12 mouse cellular contexts compared by ENCODE assay signal in genomic region chr9:52148831-52149230, GRCm38 (mm10). TPM values are rescaled to one million over a fixed set of nuclear protein-coding genes. Genes with fewer than 3 reads are reported as not detected.
A peak's percentile ranks its signal among the peaks of the same experiment; 100 is the strongest.
DNase-seq lines count a peak whose midpoint lies in the region; ATAC-seq and TF ChIP-seq lines count a peak whose summit lies in the region.
"Had no signal": no experiment of that assay in that cellular context is flagged by ENCODE, and none has a peak within 500 bp of the region (broad histone marks: within the 10 kb centered on the region; RNA-seq: fewer than 3 reads in every experiment).

No protein-coding gene starts in this region.

- peak overlapping the region; percentile 59 for H3K9ac ChIP-seq in forebrain, embryonic 16.5 days (replicated peaks; ENCODE audit: low read depth, low read length)
- H3K9ac ChIP-seq: limb, embryonic 15.5 days had no signal

- no peak overlapping the region; the same call in 1 of the 2 replicates for H3K4me3 ChIP-seq in layer of hippocampus, adult 2 months
- peak overlapping the region; percentile 48 for H3K4me3 ChIP-seq in forebrain, embryonic 16.5 days (replicated peaks; ENCODE audit: low read length)
- H3K4me3 ChIP-seq in midbrain, embryonic 10.5 days = peak overlapping the region; percentile 58
- no peak overlapping the region for H3K4me3 ChIP-seq in left cerebral cortex, adult 2 months
- H3K4me3 ChIP-seq: limb, embryonic 15.5 days had no signal

- peaks cover under 1% of the 10 kb centered on the region; the same call in 1 of the 2 replicates for H3K36me3 ChIP-seq in forebrain, embryonic 16.5 days (ENCODE audit: control insufficient read depth, insufficient read depth)
- peaks cover 8% of the 10 kb centered on the region for H3K36me3 ChIP-seq in midbrain, embryonic 10.5 days
- H3K36me3 ChIP-seq: limb, embryonic 15.5 days had no signal

- intact Hi-C loops in left cerebral cortex, adult 2 months (cut with DNase I) = no loop called here

- no peaks in the 10 kb centered on the region for H3K9me3 ChIP-seq in forebrain, embryonic 16.5 days (ENCODE audit: control insufficient read depth, low read length)
- H3K9me3 ChIP-seq in midbrain, embryonic 10.5 days (replicated peaks) = no peaks in the 10 kb centered on the region
- H3K9me3 ChIP-seq: limb, embryonic 15.5 days had no signal

- H3K4me2 ChIP-seq in forebrain, embryonic 16.5 days (ENCODE audit: low read length) = peak overlapping the region; percentile 55
- H3K4me2 ChIP-seq: limb, embryonic 15.5 days had no signal

- no peak for DNase-seq in layer of hippocampus, adult 2 months (ENCODE audit: low spot score in 2 of 2)
- DNase-seq in layer of hippocampus, postnatal 10 days (ENCODE audit: low spot score in 2 of 2) = no peak
- DNase-seq in midbrain, embryonic 10.5 days (ENCODE audit: low spot score) = no peak
- DNase-seq in testis, postnatal 14 days (ENCODE audit: low spot score) = no peak
- DNase-seq in left cerebral cortex, adult 2 months (ENCODE audit: extremely low spot score in 1 of 2, low spot score in 2 of 2) = no peak
- no peak for DNase-seq in testis, postnatal 10 days (ENCODE audit: low spot score)
- DNase-seq: kidney, postnatal 25 days; lung, postnatal 14 days; right cerebral cortex, postnatal 4 days had no signal

- WGBS in forebrain, embryonic 16.5 days = 10% methylated on average over 4 of the region's 4 CpGs
- WGBS in midbrain, embryonic 10.5 days = 46% methylated on average over 4 of the region's 4 CpGs

- H3K4me1 ChIP-seq in forebrain, embryonic 16.5 days (replicated peaks; ENCODE audit: control insufficient read depth, insufficient read depth, low read length) = peaks cover 35% of the 10 kb centered on the region
- peaks cover 91% of the 10 kb centered on the region for H3K4me1 ChIP-seq in midbrain, embryonic 10.5 days

- peak overlapping the region; percentile 66 for H3K27ac ChIP-seq in layer of hippocampus, adult 2 months
- peak overlapping the region; percentile 90 for H3K27ac ChIP-seq in forebrain, embryonic 16.5 days (ENCODE audit: low read length)
- H3K27ac ChIP-seq in midbrain, embryonic 10.5 days (replicated peaks) = peak overlapping the region; percentile 90
- no peak overlapping the region for H3K27ac ChIP-seq in left cerebral cortex, adult 2 months
- H3K27ac ChIP-seq: limb, embryonic 15.5 days; stomach, postnatal 0 days had no signal

- TF ChIP-seq CTCF in layer of hippocampus, adult 2 months (conservative IDR thresholded peaks at IDR 0.05) = no peak
- no peak for TF ChIP-seq CTCF in left cerebral cortex, adult 2 months (IDR thresholded peaks at IDR 0.05)

- H3K27me3 ChIP-seq in forebrain, embryonic 16.5 days (replicated peaks; ENCODE audit: control insufficient read depth, insufficient read depth, low read length) = no peaks in the 10 kb centered on the region
- H3K27me3 ChIP-seq in midbrain, embryonic 10.5 days (ENCODE audit: low read depth, poor library complexity, severe bottlenecking) = no peaks in the 10 kb centered on the region
- H3K27me3 ChIP-seq: limb, embryonic 15.5 days had no signal

- ATAC-seq in forebrain, embryonic 16.5 days = no peak

RNA-seq across cellular contexts. Expression of gene Zc3h12c, which starts 19.5 kb away (rescaled TPM):
- total RNA-seq in layer of hippocampus, adult 2 months (2021) = 10 to 100 TPM; 11.5 to 11.8 TPM
- 10 to 100 TPM; 11.0 to 11.6 TPM for total RNA-seq in layer of hippocampus, postnatal 10 days (2021)
- 6.4 and 7.4 TPM in 2 replicates for polyA plus RNA-seq in forebrain, embryonic 16.5 days (2015; fragmentation: Nextera tagmentation; extraction: Ambion mirVana)
- 6.9 and 9.6 TPM in 2 replicates for polyA plus RNA-seq in midbrain, embryonic 10.5 days (2016; fragmentation: Nextera tagmentation; extraction: Ambion mirVana)
- 10 to 100 TPM; 15.1 to 16.2 TPM for total RNA-seq in left cerebral cortex, adult 2 months (2021)

Comparison
In these comparisons a context has a peak if more than half of its experiments do, and no peak if none do; other contexts are left out.
1. H3K4me3 ChIP-seq: peak in forebrain, embryonic 16.5 days (single experiment) and midbrain, embryonic 10.5 days (single experiment); none in layer of hippocampus, adult 2 months (single experiment) and left cerebral cortex, adult 2 months (single experiment).